Mouse (Mus musculus): ENCODE data around the gene Lzts2.

DNA sequence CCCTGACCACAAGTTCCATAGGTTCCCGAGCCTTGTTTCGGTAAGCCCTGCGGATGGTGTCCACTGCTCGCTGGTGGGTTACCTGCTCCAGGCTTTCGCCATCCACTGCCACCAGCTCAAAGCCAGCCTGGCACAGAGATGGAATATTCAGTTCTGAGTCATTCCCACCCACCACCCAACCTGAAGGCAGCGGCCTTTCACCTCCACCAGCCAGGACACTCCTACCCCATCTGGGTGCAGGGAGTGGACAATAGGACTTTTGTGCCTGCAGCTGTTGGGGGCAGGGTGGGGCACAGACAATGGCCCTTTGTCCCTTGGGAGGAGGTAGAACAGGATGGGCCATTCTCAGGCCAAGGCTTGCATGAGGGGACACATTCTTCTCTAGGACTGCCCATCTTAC lies 13.6 kb downstream of the Lzts2 start:
- TF ChIP-seq CTCF (IDR thresholded peaks at IDR 0.05; ENCODE audit: borderline replicate concordance, extremely low read depth, insufficient read depth, insufficient read length) (no peak), POLR2A (IDR thresholded peaks at IDR 0.05; ENCODE audit: borderline replicate concordance, extremely low read depth, insufficient read depth, insufficient read length, poor library complexity, severe bottlenecking) (no peak)

Measured in brain, embryonic 14.5 days (tissue).